Mouse (Mus musculus) kidney, adult 2 months (tissue): ENCODE measurements around the gene Arl8b.

Experiments
- CTCF ChIP-seq: fragments of 200-500 bp; conservative IDR thresholded peaks from 2 replicates; pipeline ENCODE4 v1.5.1; 2011; ENCODE audit warnings: low read depth, mild to moderate bottlenecking, control low read depth, low read length, moderate library complexity, mixed read lengths; ENCODE audit not compliant: insufficient read depth, insufficient read length
- POLR2A ChIP-seq: fragments of 200-500 bp; IDR thresholded peaks from one replicate; pipeline ENCODE4 v1.6.1; 2011; ENCODE audit warnings: low read depth, low read length, control low read depth

DNA sequence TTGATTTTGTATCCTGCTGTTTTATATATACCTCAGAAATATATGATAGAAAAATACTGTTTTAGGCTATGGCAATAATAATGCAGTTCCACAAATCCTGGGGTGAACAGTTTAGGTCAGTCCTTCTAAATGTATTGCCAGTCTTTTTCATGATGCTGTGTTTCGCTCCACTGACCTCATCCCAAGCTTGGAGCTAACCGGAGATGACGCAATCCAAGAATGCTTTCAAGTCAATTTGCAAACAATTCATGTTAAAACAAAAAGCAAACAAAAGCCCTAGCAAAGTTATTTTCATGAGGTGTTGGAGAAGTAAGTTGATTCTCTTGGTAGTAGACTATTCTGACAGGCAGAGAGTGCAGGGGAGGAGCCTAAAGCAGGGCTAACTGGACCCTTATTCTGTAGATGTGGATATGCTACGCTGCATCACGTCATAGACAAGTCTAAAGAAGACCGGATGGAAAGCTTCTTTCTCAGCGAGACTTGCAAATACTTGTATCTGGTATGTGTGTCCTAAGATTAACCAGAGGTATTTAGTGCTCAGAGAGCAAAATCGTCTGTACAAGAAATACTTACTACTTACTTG is 69.3 kb downstream of the Arl8b start:
- TF ChIP-seq POLR2A (no peak), CTCF (no peak)
